ENCODE assay signal across 20 mouse cellular contexts in genomic region chr3:142043006-142043405, GRCm38 (mm10).
DNase-seq lines count a peak whose midpoint lies in the region; ATAC-seq and TF ChIP-seq lines count a peak whose summit lies in the region.
"Had no signal": no experiment of that assay in that cellular context is flagged by ENCODE, and none has a peak within 500 bp of the region (broad histone marks: within the 10 kb centered on the region; RNA-seq: fewer than 3 reads in every experiment).

No protein-coding gene starts in this region.

- no peak overlapping the region for H3K4me3 ChIP-seq in kidney, postnatal 0 days (replicated peaks; ENCODE audit: low read depth, low read length)
- no peak overlapping the region for H3K4me3 ChIP-seq in midbrain, embryonic 11.5 days (ENCODE audit: low read depth, low read length)
- no peak overlapping the region for H3K4me3 ChIP-seq in midbrain, embryonic 10.5 days
- no peak overlapping the region for H3K4me3 ChIP-seq in limb, embryonic 14.5 days (replicated peaks; ENCODE audit: low read length)
- H3K4me3 ChIP-seq: embryonic facial prominence, embryonic 13.5 days; embryonic facial prominence, embryonic 15.5 days; erythroblast, embryonic 14.5 days; forebrain, embryonic 10.5 days; forebrain, embryonic 12.5 days had no signal

- no peaks in the 10 kb centered on the region for H3K36me3 ChIP-seq in kidney, postnatal 0 days (ENCODE audit: insufficient read depth, low read length)
- no peaks in the 10 kb centered on the region for H3K36me3 ChIP-seq in midbrain, embryonic 11.5 days (ENCODE audit: control insufficient read depth, insufficient read depth, low read length)
- no peaks in the 10 kb centered on the region for H3K36me3 ChIP-seq in midbrain, embryonic 10.5 days
- H3K36me3 ChIP-seq in limb, embryonic 14.5 days (ENCODE audit: control insufficient read depth, insufficient read depth, low read length) = no peaks in the 10 kb centered on the region
- H3K36me3 ChIP-seq: embryonic facial prominence, embryonic 13.5 days; embryonic facial prominence, embryonic 15.5 days; forebrain, embryonic 10.5 days; forebrain, embryonic 12.5 days had no signal

- WGBS in kidney, postnatal 0 days = 63% methylated on average over 5 of the region's 5 CpGs
- WGBS in midbrain, embryonic 11.5 days = 88% methylated on average over 5 of the region's 5 CpGs
- 90% methylated on average over 5 of the region's 5 CpGs for WGBS in midbrain, embryonic 10.5 days
- 40% methylated on average over 5 of the region's 5 CpGs for WGBS in limb, embryonic 14.5 days

- TF ChIP-seq CTCF in kidney, postnatal 0 days (IDR thresholded peaks at IDR 0.05; ENCODE audit: low read depth) = no peak

- H3K27me3 ChIP-seq in kidney, postnatal 0 days (ENCODE audit: insufficient read depth, low read length) = no peaks in the 10 kb centered on the region
- H3K27me3 ChIP-seq in midbrain, embryonic 11.5 days (ENCODE audit: control insufficient read depth, insufficient read depth, low read length) = no peaks in the 10 kb centered on the region
- no peaks in the 10 kb centered on the region for H3K27me3 ChIP-seq in midbrain, embryonic 10.5 days (ENCODE audit: low read depth, poor library complexity, severe bottlenecking)
- H3K27me3 ChIP-seq in limb, embryonic 14.5 days (ENCODE audit: control insufficient read depth, insufficient read depth, low read length) = no peaks in the 10 kb centered on the region
- H3K27me3 ChIP-seq: embryonic facial prominence, embryonic 13.5 days; embryonic facial prominence, embryonic 15.5 days; forebrain, embryonic 12.5 days had no signal

- no peak overlapping the region for H3K4me2 ChIP-seq in kidney, postnatal 0 days (ENCODE audit: low read length)
- no peak overlapping the region for H3K4me2 ChIP-seq in midbrain, embryonic 11.5 days
- H3K4me2 ChIP-seq in limb, embryonic 14.5 days (replicated peaks; ENCODE audit: low read depth, low read length, severe bottlenecking) = no peak overlapping the region
- H3K4me2 ChIP-seq: embryonic facial prominence, embryonic 13.5 days; embryonic facial prominence, embryonic 15.5 days; forebrain, embryonic 12.5 days had no signal

- H3K9ac ChIP-seq in kidney, postnatal 0 days (ENCODE audit: low read depth, low read length) = no peak overlapping the region
- H3K9ac ChIP-seq in midbrain, embryonic 11.5 days (ENCODE audit: low read length) = no peak overlapping the region
- no peak overlapping the region for H3K9ac ChIP-seq in limb, embryonic 14.5 days (ENCODE audit: low read depth, low read length, severe bottlenecking)
- H3K9ac ChIP-seq: embryonic facial prominence, embryonic 13.5 days; embryonic facial prominence, embryonic 15.5 days; forebrain, embryonic 12.5 days had no signal

- H3K9me3 ChIP-seq in kidney, postnatal 0 days (replicated peaks; ENCODE audit: low read length) = no peaks in the 10 kb centered on the region
- no peaks in the 10 kb centered on the region for H3K9me3 ChIP-seq in midbrain, embryonic 11.5 days (ENCODE audit: control insufficient read depth, low read length)
- H3K9me3 ChIP-seq in midbrain, embryonic 10.5 days (replicated peaks) = no peaks in the 10 kb centered on the region
- H3K9me3 ChIP-seq in limb, embryonic 14.5 days (ENCODE audit: control insufficient read depth, low read length) = no peaks in the 10 kb centered on the region
- H3K9me3 ChIP-seq: embryonic facial prominence, embryonic 13.5 days; embryonic facial prominence, embryonic 15.5 days; forebrain, embryonic 10.5 days; forebrain, embryonic 12.5 days had no signal

- H3K4me1 ChIP-seq in kidney, postnatal 0 days (replicated peaks; ENCODE audit: insufficient read depth, low read length) = no peaks in the 10 kb centered on the region
- H3K4me1 ChIP-seq in midbrain, embryonic 11.5 days (ENCODE audit: control insufficient read depth, insufficient read depth, low read length) = no peaks in the 10 kb centered on the region
- no peaks in the 10 kb centered on the region for H3K4me1 ChIP-seq in midbrain, embryonic 10.5 days
- peaks cover 4% of the 10 kb centered on the region; the same call in 1 of the 2 replicates for H3K4me1 ChIP-seq in limb, embryonic 14.5 days (ENCODE audit: control insufficient read depth, insufficient read depth, low read length)
- H3K4me1 ChIP-seq: embryonic facial prominence, embryonic 13.5 days; embryonic facial prominence, embryonic 15.5 days; forebrain, embryonic 10.5 days; forebrain, embryonic 12.5 days had no signal

- TF ChIP-seq POLR2A in limb, embryonic 14.5 days (IDR thresholded peaks at IDR 0.05; ENCODE audit: borderline replicate concordance, extremely low read depth, insufficient read depth, insufficient read length) = no peak

- no peak overlapping the region for H3K27ac ChIP-seq in kidney, postnatal 0 days
- no peak overlapping the region for H3K27ac ChIP-seq in midbrain, embryonic 11.5 days (ENCODE audit: low read depth, low read length)
- no peak overlapping the region for H3K27ac ChIP-seq in midbrain, embryonic 10.5 days (replicated peaks)
- no peak overlapping the region for H3K27ac ChIP-seq in limb, embryonic 14.5 days (replicated peaks; ENCODE audit: low read depth, low read length)
- H3K27ac ChIP-seq: embryonic facial prominence, embryonic 13.5 days; embryonic facial prominence, embryonic 15.5 days; forebrain, embryonic 10.5 days; forebrain, embryonic 12.5 days had no signal

- DNase-seq in kidney, postnatal 0 days (ENCODE audit: low spot score) = peak; percentile 26
- no peak for DNase-seq in kidney, postnatal 25 days
- peak; percentile 57 for DNase-seq in midbrain, embryonic 11.5 days (ENCODE audit: low spot score, missing footprints)
- DNase-seq in midbrain, embryonic 10.5 days (ENCODE audit: low spot score) = no peak
- DNase-seq in limb, embryonic 14.5 days (ENCODE audit: low spot score) = peak; percentile 54
- DNase-seq in neural tube, embryonic 10.5 days (ENCODE audit: extremely low spot score, low spot score) = no peak
- DNase-seq: adrenal gland, adult 2 months; adrenal gland, postnatal 10 days; adrenal gland, postnatal 25 days; cerebellum, adult 11 months; cerebellum, adult 18-20 months; cerebellum, adult 8-10 months; cerebellum, adult 9-11 months; cerebellum, postnatal 36 days had no signal

- ATAC-seq in kidney, postnatal 0 days (replicated peaks; ENCODE audit: low FRiP score, low read depth) = no peak
- no peak for ATAC-seq in midbrain, embryonic 11.5 days (ENCODE audit: low FRiP score)
- ATAC-seq in limb, embryonic 14.5 days (ENCODE audit: low FRiP score, low read depth) = no peak
- ATAC-seq: forebrain, embryonic 14.5 days had no signal

Comparison
In these comparisons a context has a peak if more than half of its experiments do, and no peak if none do; other contexts are left out.
1. DNase-seq: peak in kidney, postnatal 0 days (single experiment), midbrain, embryonic 11.5 days (single experiment) and limb, embryonic 14.5 days (single experiment); none in kidney, postnatal 25 days (0 of 2), midbrain, embryonic 10.5 days (single experiment) and neural tube, embryonic 10.5 days (single experiment).